Mouse (Mus musculus): ENCODE measurements around the gene Nr1i3.

- TF ChIP-seq POLR2A (IDR thresholded peaks at IDR 0.05; ENCODE audit: low read depth, low read length) = no peak
- no peak for TF ChIP-seq CTCF (IDR thresholded peaks at IDR 0.05; ENCODE audit: extremely low read depth, insufficient read depth, insufficient read length, insufficient replicate concordance)
Observed at GRCm38 (mm10) chr1:171234126-171234525, 20.4 kb downstream of the Nr1i3 start, which contains the start of gene Fcer1g.
